Mouse (Mus musculus): Measurements from ENCODE around the gene Olfr1140.

Gene Olfr1140

DNA sequence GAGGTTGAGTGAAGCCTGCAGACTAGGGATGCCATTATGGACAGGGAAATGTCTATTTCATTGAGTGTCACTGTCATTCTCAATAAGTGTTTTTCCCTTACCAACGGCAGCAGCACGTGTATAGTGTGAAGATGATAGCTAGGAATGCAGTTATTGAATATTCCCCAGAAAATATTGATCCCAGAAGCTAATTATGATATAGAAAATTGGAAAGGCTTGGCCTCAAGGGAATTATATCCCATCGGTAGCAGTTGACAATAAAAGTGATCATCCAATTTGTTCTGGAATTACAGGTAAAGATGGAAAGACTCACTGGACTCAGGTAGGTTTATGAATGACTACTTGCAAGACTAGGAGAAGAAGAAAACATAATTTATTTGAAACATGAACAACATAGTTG lies at the start of gene Olfr1140:
Olfr1140 (plus strand) TSS at position 301 of the 400 bp plus-strand sequence.
- in situ Hi-C loops (cut with MboI), result no loop called here

DNA sequence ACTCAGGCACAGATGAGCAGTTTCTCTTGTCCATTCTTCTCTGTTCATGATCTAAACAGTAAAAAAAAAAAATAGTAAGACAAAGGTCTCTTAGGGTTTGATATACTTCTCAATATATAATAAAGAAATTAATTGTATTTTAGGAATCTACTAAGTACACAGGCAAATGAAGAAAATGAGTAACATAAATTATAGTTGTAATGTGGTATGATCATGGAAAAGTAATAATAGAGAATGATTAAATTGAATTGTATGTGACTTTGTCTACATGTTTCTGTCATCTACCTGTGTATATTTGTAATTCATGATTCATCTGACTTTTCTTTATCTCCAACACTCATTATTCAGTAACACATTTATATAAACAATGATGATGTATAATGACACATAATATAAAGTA lies 49.7 kb upstream of the Olfr1140 start, which contains the start of gene Olfr1136:
Olfr1136 (minus strand) TSS at position 101 of the 400 bp plus-strand sequence.
- in situ Hi-C loops (cut with MboI), result no loop called here

DNA sequence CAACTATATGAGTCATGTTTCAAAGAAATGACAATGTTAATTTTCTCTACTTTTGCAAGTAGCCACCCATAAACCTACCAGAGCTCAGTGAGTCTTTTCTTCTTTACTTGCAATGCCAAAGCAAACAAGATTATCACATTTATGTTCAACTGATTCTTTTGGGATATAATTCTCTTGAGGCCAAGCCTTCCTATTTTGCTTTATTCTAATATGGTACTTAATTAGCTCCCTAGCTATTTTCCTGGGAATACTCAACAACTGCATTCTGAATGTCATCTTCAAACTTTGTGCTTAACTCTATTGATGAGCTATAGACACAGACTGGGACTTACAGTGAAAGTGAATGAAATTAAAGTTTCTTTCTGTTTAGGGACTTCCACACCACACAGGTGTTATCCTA lies 30.5 kb upstream of the Olfr1140 start, which contains the start of gene Olfr1137:
Olfr1137 (minus strand) TSS at position 101 of the 400 bp plus-strand sequence.
- in situ Hi-C loops (cut with MboI), result no loop called here

DNA sequence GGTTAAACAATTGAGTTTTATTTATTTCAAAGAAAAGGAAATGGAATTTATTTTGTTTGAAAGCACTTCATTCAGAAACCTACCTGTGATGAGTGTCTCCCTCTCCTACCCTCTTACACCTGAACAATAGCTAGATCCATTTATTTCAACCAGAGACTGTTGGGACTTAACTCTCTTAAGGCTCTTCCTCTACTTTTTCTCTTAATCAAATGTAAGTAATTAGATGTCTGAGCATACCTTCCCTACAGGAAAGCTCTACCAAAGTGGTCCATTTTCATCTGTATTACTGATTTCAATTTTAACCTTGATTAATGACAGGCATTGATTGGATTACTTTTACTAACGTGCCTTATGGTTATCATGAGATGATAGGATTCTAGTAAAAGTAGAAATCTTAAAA lies 3.7 kb upstream of the Olfr1140 start, which contains the start of gene Olfr1138:
Olfr1138 (minus strand) TSS at position 101 of the 400 bp plus-strand sequence.
- in situ Hi-C loops (cut with MboI), result no loop called here

DNA sequence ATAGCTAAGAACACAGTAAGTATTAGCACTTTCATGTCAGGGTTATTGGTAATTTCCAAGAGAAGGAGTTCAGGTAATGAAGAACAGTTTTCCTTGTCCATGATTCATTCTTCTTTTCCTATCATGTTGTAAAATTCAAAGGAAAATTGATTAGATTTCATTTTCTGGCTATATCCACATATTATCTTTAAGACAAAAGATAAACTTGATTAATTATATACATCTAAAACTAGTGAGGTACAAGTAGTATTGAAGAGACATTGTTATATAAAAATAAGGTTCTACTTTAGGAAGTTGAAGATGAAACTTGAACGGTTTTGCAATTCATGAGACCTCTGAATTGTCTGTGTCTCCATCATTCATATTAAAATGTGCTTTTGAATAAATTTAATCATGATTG lies 10.3 kb downstream of the Olfr1140 start, which contains the start of gene Olfr1141:
Olfr1141 (minus strand) TSS at position 101 of the 400 bp plus-strand sequence.
- in situ Hi-C loops (cut with MboI), result no loop called here

DNA sequence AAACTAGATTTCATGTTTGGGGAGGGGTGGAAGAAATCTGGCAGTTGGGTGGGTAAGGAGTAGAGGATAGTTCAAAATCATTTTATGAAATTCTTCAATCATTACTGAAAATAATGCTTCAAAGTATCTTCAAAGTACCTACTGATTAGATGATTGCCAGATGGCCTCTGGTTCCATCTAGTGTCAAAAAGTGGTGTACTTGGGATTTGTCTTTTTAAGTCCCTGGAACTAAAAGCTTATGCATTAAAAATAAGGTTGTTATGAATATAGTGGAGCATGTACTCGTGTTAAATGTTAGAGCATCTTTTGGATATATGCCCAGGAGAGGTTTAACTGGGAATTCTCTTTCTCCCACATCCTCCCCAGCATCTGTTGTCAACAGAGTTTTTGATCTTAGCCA lies 32.6 kb downstream of the Olfr1140 start:
- in situ Hi-C loops (cut with MboI), result no loop called here

DNA sequence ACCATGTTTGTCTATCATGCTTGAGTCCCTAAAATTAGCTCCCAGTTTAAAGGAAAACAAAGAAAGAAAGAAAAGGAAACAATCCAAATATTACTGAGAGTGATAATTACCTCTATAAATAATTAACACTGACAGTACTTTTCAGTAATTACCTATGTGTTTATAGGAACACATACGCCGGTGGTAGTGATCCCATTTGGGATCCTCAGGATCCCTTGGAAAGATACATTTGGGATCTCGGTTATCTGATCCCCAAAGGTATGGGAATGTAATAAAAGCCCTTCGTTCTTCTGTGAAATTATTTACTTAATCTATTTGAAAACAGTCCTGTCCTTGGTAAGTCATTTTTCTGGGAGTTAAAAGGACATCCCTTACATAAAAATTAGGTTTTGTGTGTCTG lies 35.6 kb downstream of the Olfr1140 start, which contains the start of gene Olfr152:
Olfr152 (plus strand) TSS at position 301 of the 400 bp plus-strand sequence.
- in situ Hi-C loops (cut with MboI), result no loop called here
